Mouse (Mus musculus): ENCODE results near the gene Rab11fip5.

Gene Rab11fip5

DNA sequence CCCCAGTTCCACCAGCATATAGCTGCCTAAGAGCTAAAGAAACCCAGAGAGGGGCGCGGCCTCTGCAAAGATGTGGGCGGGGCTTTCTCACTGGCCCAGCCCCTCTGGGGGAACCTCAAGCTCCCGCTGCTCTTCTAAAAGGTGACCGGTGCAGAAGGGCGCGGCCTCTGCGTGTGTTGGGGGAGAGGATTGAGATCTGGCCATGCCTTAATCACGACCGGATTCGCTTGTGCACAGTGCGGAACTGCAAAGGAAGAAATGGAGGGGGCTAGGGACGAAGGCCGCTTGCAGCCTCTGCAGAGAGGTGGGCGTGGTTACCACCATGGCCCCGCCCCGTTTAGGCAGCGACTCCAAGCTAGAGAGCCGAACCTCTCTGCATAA lies 290 bp upstream of the Rab11fip5 start:
- peak; percentile 97 for DNase-seq (ENCODE audit: extremely low read depth, insufficient read length, low spot score)

- no peak for DNase-seq (ENCODE audit: extremely low read depth, insufficient read length, low spot score)
These were observed 1.2 kb downstream of the Rab11fip5 start for GRCm38 (mm10) chr6:85373066-85373860.

DNA sequence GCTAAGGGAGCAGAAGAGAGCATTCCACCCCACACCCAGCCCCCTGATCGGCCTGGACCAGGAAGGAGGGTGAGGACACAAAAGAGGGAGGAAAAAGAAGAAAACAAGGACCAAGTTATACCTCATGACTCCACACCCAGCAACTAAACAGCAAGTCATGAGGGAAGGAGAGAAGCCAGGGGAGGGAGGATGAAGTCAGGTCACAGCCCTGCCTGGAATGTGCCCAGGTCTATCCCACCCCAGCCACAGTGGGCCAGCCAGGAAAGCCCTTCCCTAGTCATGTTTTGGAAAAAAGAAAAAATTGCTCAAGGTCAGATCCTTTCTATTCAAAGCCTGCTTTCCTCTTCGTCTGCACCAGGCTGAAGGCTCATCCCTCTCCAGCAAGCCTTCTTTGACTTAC lies 1.9 kb downstream of the Rab11fip5 start:
- DNase-seq (ENCODE audit: extremely low read depth, insufficient read length, low spot score) = no peak

DNA sequence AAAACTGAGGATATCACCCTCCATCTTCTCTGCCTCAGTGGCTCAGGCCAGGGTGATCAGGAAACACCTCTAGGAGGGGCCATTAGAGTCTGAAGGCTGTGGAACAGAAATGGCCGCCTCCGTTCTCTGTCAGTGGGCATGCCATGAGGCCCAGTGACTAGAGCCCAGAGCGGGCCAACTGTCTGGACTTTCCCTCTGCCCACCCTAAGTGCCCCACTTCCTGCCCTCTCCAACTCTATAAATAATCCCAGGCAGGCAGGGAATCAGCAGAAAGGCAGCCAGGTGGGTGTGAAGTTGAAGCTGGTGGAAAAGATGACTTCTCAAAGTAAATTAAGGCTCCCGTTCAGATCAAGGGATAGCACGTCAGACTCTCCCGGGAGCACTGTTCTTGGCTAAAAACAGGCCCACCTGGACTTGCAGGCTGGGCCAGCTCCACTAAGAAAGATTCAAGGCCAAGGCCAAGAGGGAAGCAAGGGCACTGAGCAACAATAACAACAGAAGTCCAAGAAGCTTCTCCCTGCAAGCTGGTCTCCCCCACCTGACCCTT lies 2.5 kb downstream of the Rab11fip5 start:
- no peak for DNase-seq (ENCODE audit: extremely low read depth, insufficient read length, low spot score)

GRCm38 (mm10) chr6:85370666-85371430 lies 3.6 kb downstream of the Rab11fip5 start:
- DNase-seq (ENCODE audit: extremely low read depth, insufficient read length, low spot score) = no peak

- no peak for DNase-seq (ENCODE audit: extremely low read depth, insufficient read length, low spot score)
These were observed 4.4 kb downstream of the Rab11fip5 start for GRCm38 (mm10) chr6:85370041-85370440.

DNA sequence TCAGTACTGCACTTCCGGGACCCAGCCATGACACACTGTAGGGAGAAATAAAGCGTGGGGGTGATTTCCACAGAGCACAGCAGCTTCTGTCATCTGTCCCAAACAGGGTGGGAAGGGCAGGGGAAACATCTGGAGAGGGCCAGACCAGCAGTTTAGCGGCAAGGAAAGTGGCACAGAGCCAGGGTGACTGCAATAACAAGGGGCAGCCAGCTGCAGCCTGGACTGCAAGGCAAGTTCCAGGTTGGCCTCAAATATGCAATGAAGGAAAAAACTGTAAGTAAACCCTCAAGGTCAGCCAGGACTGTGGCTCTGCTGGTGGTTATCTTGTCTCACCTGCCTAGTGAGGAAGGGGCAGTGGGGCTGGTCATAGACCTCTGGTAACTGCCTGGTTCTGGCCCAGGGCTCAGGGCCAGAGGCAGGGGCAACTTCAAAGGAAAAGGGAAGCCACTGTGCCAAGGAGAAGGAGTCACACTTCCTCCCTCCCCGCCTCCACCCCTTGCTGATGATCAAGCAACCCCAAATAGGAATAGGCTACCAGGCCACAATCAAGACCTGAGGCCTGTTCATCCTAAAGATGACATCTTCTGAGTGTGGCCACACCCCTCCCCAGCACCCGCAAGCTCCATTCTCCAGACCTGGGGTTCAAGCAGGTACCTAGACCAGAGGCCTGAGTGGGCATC lies 5.1 kb downstream of the Rab11fip5 start:
- DNase-seq (ENCODE audit: extremely low read depth, insufficient read length, low spot score) = peak; percentile 79

- DNase-seq (ENCODE audit: extremely low read depth, insufficient read length, low spot score) = peak; percentile 64
These were observed 5.7 kb downstream of the Rab11fip5 start for GRCm38 (mm10) chr6:85368722-85369121.

DNA sequence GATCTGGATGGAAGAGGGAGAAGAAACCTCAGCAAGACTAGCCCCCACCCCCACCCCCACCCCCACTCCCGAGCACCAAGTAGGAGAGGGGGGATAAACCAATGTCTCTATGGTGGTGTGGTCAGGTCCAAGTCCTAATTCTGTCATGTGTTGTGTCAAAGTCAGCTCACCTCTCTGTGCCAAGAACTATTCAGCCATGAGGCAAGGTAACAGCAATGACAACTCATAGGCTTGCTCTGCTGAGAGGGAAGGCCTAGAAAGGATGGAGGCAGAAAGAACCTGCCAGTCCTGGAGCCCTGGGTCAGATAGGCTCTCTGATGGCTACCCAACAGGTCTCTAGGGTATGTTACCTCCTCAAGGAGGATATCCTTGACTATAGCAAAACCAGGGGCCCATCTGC lies 6.3 kb downstream of the Rab11fip5 start:
- DNase-seq (ENCODE audit: extremely low read depth, insufficient read length, low spot score) = no peak

DNA sequence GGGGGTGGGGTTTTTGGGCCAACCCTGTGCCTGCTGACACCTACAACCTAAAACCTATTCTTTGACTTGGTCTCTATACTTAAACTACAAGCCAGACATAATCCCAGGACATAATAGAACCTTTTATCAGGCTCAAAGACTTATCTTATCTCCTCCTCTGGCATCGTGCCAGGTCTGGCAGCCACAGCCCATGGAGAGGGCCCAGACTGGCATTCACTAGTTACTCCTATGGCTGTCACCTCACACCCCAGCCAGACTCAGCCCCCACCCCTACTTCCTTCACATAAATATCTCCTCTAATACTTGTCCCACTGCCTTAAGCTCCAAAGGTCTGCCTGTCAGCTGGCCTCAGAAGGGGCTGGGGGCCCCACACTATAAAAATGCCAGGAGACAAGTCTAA lies 8.0 kb downstream of the Rab11fip5 start:
- no peak for DNase-seq (ENCODE audit: extremely low read depth, insufficient read length, low spot score)

DNA sequence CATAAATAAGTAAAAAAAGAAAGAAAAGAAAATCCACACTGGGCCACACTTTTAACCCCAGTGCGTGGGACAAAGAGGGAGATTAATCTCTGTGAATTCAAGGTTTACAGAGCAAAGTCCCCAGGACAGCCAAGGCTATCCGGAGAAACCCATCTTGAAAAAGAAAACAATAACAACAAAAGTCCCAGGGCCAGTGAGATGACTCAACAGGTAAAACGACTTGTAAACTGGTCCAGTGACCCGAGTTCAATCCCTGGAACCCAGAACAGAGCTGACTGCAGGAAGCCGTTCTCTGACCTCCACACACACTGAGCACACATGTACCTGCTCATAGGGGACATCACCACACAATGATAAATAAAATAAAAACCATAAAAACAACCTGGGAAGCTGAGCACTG lies 10.0 kb downstream of the Rab11fip5 start:
- DNase-seq (ENCODE audit: extremely low read depth, insufficient read length, low spot score) = no peak

- no peak for DNase-seq (ENCODE audit: extremely low read depth, insufficient read length, low spot score)
These were observed 10.6 kb downstream of the Rab11fip5 start for GRCm38 (mm10) chr6:85363906-85364260.

GRCm38 (mm10) chr6:85363231-85363905 lies 11.1 kb downstream of the Rab11fip5 start:
- DNase-seq (ENCODE audit: extremely low read depth, insufficient read length, low spot score) = no peak

DNA sequence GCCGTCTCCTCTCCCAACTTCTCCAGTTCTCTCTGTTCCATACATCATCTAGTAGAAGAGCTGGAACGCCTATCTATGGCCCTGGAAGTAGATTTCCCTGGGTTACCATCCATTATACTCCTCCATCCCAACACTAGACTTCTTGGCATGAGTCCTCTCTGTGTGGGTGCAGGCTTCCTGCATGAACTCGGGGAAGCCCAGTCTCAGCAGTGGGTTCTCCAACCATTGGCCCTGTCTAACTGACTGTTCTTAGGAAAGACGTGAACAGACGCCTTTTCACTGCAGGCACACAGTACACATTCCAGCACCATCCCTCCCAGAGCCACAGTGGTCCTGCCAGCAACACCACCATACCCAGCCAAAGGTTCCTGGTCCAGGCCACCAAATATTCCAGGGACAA lies 11.8 kb downstream of the Rab11fip5 start:
- DNase-seq (ENCODE audit: extremely low read depth, insufficient read length, low spot score) = no peak

- no peak for DNase-seq (ENCODE audit: extremely low read depth, insufficient read length, low spot score)
These were observed 14.1 kb downstream of the Rab11fip5 start for GRCm38 (mm10) chr6:85360311-85360710.

- no peak for DNase-seq (ENCODE audit: extremely low read depth, insufficient read length, low spot score)
These were observed 15.6 kb downstream of the Rab11fip5 start for GRCm38 (mm10) chr6:85358877-85359276.

GRCm38 (mm10) chr6:85356682-85357465 lies 17.6 kb downstream of the Rab11fip5 start:
- no peak for DNase-seq (ENCODE audit: extremely low read depth, insufficient read length, low spot score)

DNA sequence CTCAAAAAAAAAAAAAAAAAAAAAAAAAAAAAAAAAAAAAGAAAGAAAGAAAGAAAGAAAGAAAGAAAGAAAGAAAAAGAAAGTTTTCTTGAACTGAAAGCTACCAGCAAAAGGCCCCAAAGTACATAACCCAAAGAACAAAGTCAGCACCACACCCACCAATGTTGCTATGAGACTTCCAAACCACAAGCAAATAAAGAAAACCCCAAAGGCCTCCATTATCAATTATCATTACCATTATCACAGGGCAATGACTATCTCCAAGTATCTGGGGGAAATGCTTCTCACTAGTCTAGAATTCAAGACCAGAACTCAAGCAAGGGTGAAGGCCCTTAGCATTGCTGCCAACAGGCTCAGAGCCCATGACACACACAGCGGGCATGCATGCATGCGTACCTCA lies 18.7 kb downstream of the Rab11fip5 start:
- no peak for DNase-seq (ENCODE audit: extremely low read depth, insufficient read length, low spot score)

DNA sequence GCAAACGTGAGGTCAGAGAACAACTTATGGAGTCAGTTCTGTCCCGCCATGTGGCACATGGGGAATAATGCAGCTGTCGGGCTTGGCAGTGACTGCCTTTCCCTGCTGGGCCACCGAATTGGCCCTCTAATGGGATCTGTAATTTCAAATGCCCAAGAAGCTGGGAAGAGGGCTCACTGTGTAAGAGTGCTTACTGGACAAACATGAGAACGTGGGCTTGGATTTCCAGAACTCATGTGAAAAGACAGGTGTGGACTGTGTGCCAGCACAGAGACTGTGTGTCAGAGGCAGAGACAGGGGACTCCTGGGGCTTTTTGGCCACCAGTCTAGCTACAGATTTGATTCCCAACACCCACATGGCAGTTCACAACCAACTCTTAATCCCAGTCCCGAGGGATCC lies 19.7 kb downstream of the Rab11fip5 start:
- no peak for DNase-seq (ENCODE audit: extremely low read depth, insufficient read length, low spot score)

DNA sequence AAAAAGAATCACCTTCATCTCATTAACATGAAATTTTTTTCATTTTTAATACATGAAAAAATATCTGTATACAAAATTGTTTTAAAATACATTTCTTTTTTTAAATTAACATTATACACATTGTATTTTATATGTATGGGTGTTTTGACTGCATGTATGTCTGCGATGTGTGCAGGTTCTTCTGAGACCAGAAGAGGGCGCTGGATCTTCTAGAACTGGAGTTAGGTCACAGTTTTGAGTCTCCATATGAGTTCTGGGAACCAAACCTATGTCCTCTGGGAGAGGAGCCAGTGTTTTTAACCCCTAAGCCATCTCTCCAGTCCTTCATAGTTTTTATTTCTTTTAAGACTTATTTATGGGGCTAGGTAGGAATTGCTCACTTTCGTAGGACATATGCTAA lies 20.7 kb downstream of the Rab11fip5 start:
- no peak for DNase-seq (ENCODE audit: extremely low read depth, insufficient read length, low spot score)

Data from 3134 (cell line).